Mouse (Mus musculus) neural tube, embryonic 13.5 days (tissue): ENCODE data around the gene Grtp1. TPM values are rescaled to one million over a fixed set of nuclear protein-coding genes. Genes with fewer than 3 reads are reported as not detected.
A peak's percentile ranks its signal among the peaks of the same experiment; 100 is the strongest.

Source experiments
- ATAC-seq: fragments of 200-750 bp; cut with Nextera tagmentation; 2 replicates; pipeline ENCODE4 v1.8.0; 2017; ENCODE audit warnings: low read depth, mild to moderate bottlenecking, moderate TSS enrichment, moderate library complexity
- H3K27ac ChIP-seq: fragments of 300-500 bp; sonication (generic); replicated peaks from 2 replicates; pipeline ENCODE4 v1.5.1; 2015; ENCODE audit warnings: moderate library complexity, mild to moderate bottlenecking, inconsistent platforms
- H3K27me3 ChIP-seq: fragments of 300-500 bp; sonication (generic); 2 replicates; pipeline ENCODE4 v1.6.1; 2015; ENCODE audit warnings: mild to moderate bottlenecking, inconsistent platforms
- H3K36me3 ChIP-seq: fragments of 300-500 bp; sonication (generic); 2 replicates; pipeline ENCODE4 v1.6.1; 2015; ENCODE audit warnings: mild to moderate bottlenecking, inconsistent platforms
- H3K4me1 ChIP-seq: fragments of 300-500 bp; sonication (generic); replicated peaks from 2 replicates; pipeline ENCODE4 v1.6.1; 2015; ENCODE audit warnings: inconsistent platforms
- H3K4me2 ChIP-seq: fragments of 300-500 bp; sonication (generic); 2 replicates; pipeline ENCODE4 v1.6.1; 2015; ENCODE audit warnings: inconsistent platforms, mild to moderate bottlenecking, moderate library complexity
- H3K4me3 ChIP-seq: fragments of 300-500 bp; sonication (generic); 2 replicates; pipeline ENCODE4 v1.5.1; 2015; ENCODE audit warnings: mild to moderate bottlenecking, inconsistent platforms
- H3K9ac ChIP-seq: fragments of 300-500 bp; sonication (generic); 2 replicates; pipeline ENCODE4 v1.6.1; 2015; ENCODE audit warnings: moderate library complexity, mild to moderate bottlenecking, inconsistent platforms
- H3K9me3 ChIP-seq: fragments of 300-500 bp; sonication (generic); 2 replicates; pipeline ENCODE4 v1.6.1; 2016; ENCODE audit warnings: inconsistent platforms
- WGBS: fragments of 180-500 bp; shearing (Covaris S2); methylation state at CpG from one replicate; pipeline ENCODE4 v1.1.7; 2015; 5-methylcytosine and 5-hydroxymethylcytosine counted together
- polyA plus RNA-seq: library from polyadenylated mRNA; unstranded; fragments of >200 nt; fragmentation: Nextera tagmentation; extraction: Ambion mirVana; gene quantifications from 2 replicates; pipeline ENCODE4 v1.2.1, GENCODE M21; 2015

Gene Grtp1
- polyA plus RNA-seq, 1 experiment from 2014 or later = 11.2 TPM

DNA sequence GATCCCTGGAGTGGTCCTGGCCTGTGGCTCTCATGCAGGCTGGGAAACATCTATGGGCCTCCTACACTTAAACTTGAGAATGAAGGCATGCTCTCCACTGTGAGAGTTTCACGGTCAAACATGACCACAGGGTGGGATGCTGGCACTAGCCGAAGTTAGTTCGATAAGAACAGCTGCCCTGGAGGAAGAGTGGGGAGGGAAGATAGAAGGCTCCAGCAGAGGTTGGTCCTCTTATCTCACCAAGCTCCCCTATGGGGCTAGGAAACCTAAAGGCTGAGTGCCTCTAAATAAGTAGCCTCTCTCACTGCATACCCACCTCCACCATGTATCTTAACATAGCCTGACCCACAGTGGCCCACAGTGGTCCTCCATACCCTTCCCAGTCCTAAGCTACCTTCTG, 2.4 kb upstream of the Grtp1 start:
- Histone ChIP-seq H3K27ac (no peak overlapping the region), H3K9me3 (no peaks in the 10 kb centered on the region), H3K36me3 (no peaks in the 10 kb centered on the region), H3K9ac (no peak overlapping the region), H3K4me3 (no peak overlapping the region), H3K27me3 (peaks cover 37% of the 10 kb centered on the region), H3K4me1 (peaks cover 12% of the 10 kb centered on the region), H3K4me2 (no peak overlapping the region)
- WGBS = 88% methylated on average over 3 of the region's 3 CpGs
- ATAC-seq = no peak

DNA sequence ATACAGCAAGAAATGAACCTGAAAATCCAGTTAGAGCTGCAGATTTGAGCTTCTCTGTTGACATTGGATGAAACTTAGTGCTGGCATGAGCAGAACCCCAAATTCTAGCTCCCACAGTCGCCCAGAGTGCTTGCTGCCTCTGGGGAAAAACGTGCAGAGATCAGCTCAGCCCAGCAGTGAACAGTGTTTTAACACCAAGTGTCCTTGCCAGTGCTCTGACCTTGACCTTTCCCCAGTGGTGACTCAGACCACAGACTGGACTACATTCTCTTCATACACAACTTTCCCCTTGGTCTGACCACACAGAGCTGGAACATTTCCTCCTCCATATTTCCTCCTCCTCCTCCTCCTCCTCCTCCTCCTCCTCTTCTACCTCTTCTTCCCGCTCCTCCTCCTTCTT, 1.6 kb upstream of the Grtp1 start:
- Histone ChIP-seq H3K4me2 (no peak overlapping the region), H3K9me3 (no peaks in the 10 kb centered on the region), H3K9ac (no peak overlapping the region), H3K27ac (no peak overlapping the region), H3K36me3 (no peaks in the 10 kb centered on the region), H3K4me3 (no peak overlapping the region), H3K27me3 (peaks cover 37% of the 10 kb centered on the region), H3K4me1 (peaks cover 12% of the 10 kb centered on the region)
- 45% methylated on average over 3 of the region's 3 CpGs for WGBS
- no peak for ATAC-seq

DNA sequence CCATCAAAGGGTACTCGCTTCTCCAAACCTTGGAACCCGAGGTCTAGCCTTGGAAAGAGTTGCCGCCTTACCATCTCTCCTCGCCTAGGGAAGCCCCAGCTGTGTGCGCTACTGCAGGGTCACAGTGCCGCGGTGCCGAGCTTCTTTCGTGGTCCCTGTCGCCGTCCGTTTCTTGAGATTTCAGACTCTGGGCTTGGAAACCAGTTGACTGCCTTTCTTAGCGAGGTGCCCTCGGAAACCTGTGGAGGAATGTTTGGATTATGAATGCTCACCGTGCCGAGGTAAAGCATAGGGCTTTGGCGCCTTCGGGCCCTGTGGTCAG, 554 bp upstream of the Grtp1 start:
- Histone ChIP-seq H3K27me3 (peaks cover 37% of the 10 kb centered on the region), H3K4me3 (peak overlapping the region; percentile 59), H3K4me1 (peaks cover 12% of the 10 kb centered on the region), H3K9me3 (no peaks in the 10 kb centered on the region), H3K4me2 (peak overlapping the region; percentile 79), H3K9ac (0 out of 2 replicates have a peak overlapping the region, but pooled peaks have one; percentile 77), H3K36me3 (no peaks in the 10 kb centered on the region), H3K27ac (no peak overlapping the region)
- WGBS = 2% methylated on average over 18 of the region's 18 CpGs
- ATAC-seq = peak; percentile 48; the same call in 1 of the 2 replicates

DNA sequence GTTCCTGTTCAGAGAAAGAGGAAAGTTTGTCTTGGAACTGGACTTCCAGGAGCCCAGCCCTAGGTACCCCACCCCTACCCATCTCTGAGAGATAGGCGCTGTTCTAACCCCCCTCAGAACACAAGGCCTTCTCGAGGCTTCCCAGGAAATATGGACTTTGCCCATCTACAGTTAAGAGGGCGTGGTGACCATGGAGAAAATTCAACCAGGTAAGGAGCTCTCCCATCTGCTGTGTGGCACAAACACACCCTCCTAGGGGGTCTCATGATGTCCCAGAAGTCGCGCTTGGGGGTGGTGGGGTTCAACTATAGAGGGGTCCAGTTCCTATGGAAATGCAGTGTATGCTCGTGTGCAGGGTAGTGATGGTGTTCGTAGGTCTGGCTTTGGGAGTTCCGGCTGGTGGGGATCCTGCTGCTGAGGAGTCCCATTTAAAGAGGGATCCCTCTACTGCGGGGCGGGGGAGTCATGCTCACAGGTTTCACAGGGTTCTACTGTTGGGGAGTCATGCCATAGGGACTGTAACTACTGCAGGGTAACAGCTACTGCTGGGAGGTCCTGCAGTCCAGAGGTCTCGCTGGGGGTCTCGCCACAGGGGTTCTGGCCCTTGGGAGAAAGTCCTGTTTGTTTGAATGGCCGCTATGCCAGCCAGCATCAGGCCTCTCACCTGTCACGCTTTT, 897 bp downstream of the Grtp1 start:
- H3K4me1 ChIP-seq = peaks cover 12% of the 10 kb centered on the region
- H3K4me3 ChIP-seq = peak overlapping the region; percentile 59
- H3K9me3 ChIP-seq = no peaks in the 10 kb centered on the region
- H3K36me3 ChIP-seq = no peaks in the 10 kb centered on the region
- ATAC-seq = 0 out of 2 replicates have a peak, but pooled peaks have one; percentile 4
- H3K4me2 ChIP-seq = peak overlapping the region; percentile 79
- WGBS = 28% methylated on average over 14 of the region's 14 CpGs
- no peak overlapping the region for H3K27ac ChIP-seq
- peak overlapping the region; percentile 77 for H3K9ac ChIP-seq
- H3K27me3 ChIP-seq = peaks cover 37% of the 10 kb centered on the region

DNA sequence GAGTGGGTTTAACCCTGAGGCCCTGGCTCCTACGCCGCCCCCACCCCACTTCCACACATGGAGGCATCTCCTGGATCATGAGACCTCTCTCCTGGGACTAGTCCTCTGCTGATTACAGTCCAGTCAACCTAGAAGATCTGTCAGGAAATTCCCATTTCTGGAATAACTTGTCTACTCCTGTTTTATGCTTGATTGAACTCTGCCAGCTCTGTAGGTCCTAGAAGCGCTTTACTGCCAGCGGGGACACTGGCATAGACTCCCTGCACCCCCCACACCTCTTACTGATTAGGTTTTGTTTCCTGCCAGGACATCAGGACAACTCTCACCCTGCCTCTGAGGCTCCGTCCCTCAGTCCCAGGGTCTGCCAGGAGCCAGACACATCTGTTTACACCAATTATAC, 2.9 kb downstream of the Grtp1 start:
- no peaks in the 10 kb centered on the region for H3K36me3 ChIP-seq
- H3K4me3 ChIP-seq = no peak overlapping the region
- H3K4me1 ChIP-seq = peaks cover 12% of the 10 kb centered on the region
- H3K27me3 ChIP-seq = peaks cover 27% of the 10 kb centered on the region
- no peak overlapping the region for H3K4me2 ChIP-seq
- no peak for ATAC-seq
- no peak overlapping the region for H3K9ac ChIP-seq
- no peak overlapping the region for H3K27ac ChIP-seq
- H3K9me3 ChIP-seq = no peaks in the 10 kb centered on the region
- WGBS = 83% methylated on average over 5 of the region's 5 CpGs

DNA sequence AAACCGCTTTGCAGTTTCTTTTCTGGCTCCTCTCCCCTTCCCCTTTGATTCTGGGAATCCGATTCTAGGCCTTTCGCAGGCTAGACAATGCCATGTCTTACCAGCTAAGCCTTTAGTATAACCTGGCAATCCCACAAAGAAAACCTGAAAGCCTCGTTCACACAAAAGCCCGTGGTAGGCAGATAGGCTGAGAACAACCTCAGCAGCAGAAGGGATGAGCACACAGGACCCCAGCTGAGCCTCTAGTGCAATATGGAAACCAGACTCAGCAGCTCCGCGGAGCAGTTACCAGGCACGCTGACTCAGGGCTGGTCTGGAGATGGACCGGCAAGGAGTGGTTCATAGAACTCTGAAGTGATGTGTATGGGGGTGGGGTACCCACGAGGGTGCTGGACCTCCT, 5.6 kb downstream of the Grtp1 start:
- Histone ChIP-seq H3K4me1 (peaks cover 3% of the 10 kb centered on the region; the same call in 1 of the 2 replicates), H3K4me3 (no peak overlapping the region), H3K27me3 (peaks cover 5% of the 10 kb centered on the region; the same call in 1 of the 2 replicates), H3K9ac (no peak overlapping the region), H3K9me3 (no peaks in the 10 kb centered on the region), H3K4me2 (no peak overlapping the region), H3K36me3 (no peaks in the 10 kb centered on the region), H3K27ac (no peak overlapping the region)
- no peak for ATAC-seq
- 45% methylated on average over 10 of the region's 10 CpGs for WGBS

DNA sequence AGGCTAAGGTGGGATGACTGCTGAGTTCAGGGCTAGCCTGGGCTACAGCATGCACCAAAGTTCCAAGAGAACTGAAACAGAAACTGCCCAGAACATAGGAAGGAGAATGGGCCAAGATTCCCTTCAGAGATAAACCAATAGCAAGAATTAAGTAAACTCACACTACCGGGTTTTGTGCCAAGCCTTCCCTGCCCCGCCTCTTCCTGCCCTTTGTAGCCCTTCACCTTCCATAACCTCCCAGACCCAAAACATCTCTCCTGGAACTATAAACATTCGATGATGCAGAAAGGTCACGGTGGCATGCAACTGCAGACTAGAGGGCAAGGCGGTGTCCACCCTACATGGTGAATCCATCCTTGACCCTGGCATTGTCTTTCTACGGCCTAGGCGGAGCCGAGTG, 10.2 kb downstream of the Grtp1 start:
- Histone ChIP-seq H3K9ac (no peak overlapping the region), H3K27me3 (no peaks in the 10 kb centered on the region), H3K4me1 (no peaks in the 10 kb centered on the region), H3K9me3 (no peaks in the 10 kb centered on the region), H3K4me2 (no peak overlapping the region), H3K4me3 (no peak overlapping the region), H3K36me3 (0 out of 2 replicates have a peak, but pooled peaks cover 3% of the 10 kb centered on the region), H3K27ac (no peak overlapping the region)
- ATAC-seq = no peak
- 85% methylated on average over 8 of the region's 8 CpGs for WGBS

DNA sequence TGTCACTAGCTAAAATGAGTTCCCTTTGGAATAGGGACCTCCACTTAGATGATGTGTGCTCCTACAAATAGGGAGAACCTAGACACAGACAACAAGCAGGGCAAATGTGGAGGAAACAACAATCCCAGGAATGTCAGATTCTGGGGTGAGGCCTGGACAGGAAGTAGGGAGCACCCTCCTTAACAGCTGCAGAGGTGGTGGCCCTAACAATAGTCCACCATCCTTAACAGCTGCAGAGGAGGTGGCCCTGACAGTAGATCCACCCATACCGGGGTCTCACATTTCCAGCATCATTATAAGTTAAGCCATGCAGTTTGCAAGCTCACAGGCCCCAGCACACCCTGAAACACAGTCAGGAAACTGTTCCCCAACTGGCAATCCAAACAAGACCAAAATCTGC, 11.6 kb downstream of the Grtp1 start:
- no peak for ATAC-seq
- H3K9me3 ChIP-seq = no peaks in the 10 kb centered on the region
- H3K36me3 ChIP-seq = 0 out of 2 replicates have a peak, but pooled peaks cover 3% of the 10 kb centered on the region
- no peak overlapping the region for H3K4me3 ChIP-seq
- WGBS = 89% methylated on average over 1 of the region's 1 CpGs
- no peaks in the 10 kb centered on the region for H3K4me1 ChIP-seq
- H3K27me3 ChIP-seq = no peaks in the 10 kb centered on the region
- no peak overlapping the region for H3K4me2 ChIP-seq
- H3K27ac ChIP-seq = no peak overlapping the region
- no peak overlapping the region for H3K9ac ChIP-seq

DNA sequence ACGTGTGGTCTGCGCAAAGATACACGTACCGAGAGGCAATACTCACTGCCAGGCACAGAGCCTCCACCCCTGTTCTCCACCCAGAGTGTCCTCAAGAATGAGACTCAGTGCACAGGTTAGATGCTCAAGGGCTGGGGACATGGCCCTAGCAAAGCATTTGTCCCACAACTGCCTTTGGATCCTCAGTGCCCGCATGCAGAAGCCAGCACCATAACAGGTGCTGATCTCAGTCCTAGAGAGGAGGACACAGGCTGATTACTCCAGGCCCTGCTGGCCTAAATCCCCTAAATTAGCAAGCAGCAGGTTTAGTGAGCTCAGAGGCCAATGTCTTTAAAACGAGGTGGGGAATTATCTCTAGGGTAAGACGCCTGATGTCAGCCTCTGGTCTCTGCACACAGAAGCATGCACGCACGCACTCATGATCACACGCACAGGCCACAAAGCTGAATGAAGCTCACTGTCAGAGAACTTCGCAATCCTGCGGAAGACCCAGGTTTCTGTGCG, 12.3 kb downstream of the Grtp1 start:
- WGBS = 91% methylated on average over 13 of the region's 13 CpGs
- no peaks in the 10 kb centered on the region for H3K9me3 ChIP-seq
- no peaks in the 10 kb centered on the region for H3K4me1 ChIP-seq
- ATAC-seq = no peak
- no peaks in the 10 kb centered on the region for H3K27me3 ChIP-seq
- no peak overlapping the region for H3K4me2 ChIP-seq
- H3K9ac ChIP-seq = no peak overlapping the region
- H3K27ac ChIP-seq = no peak overlapping the region
- 0 out of 2 replicates have a peak, but pooled peaks cover 3% of the 10 kb centered on the region for H3K36me3 ChIP-seq
- no peak overlapping the region for H3K4me3 ChIP-seq

DNA sequence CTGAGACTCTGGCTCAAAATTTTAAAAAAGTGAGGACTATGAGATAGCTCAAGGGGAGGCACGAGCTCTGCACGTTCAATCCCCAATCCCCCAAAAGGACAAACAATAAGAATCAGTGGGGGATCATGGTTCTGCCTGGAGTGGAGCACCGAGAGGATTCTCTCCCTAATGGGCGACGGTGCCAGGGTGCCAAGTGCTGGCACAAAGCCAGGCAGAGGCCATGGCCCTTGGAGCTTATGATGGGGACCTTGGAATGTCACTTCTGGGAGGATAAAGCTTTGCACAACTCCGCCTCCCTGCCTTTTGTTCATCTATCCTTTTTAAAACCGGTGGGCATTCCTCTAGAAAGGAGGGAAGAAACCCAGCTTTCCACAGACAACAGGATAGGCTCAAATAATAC, 12.8 kb downstream of the Grtp1 start:
- ATAC-seq = no peak
- 0 out of 2 replicates have a peak, but pooled peaks cover 3% of the 10 kb centered on the region for H3K36me3 ChIP-seq
- H3K27ac ChIP-seq = no peak overlapping the region
- no peak overlapping the region for H3K4me2 ChIP-seq
- no peak overlapping the region for H3K4me3 ChIP-seq
- no peak overlapping the region for H3K9ac ChIP-seq
- H3K9me3 ChIP-seq = no peaks in the 10 kb centered on the region
- 64% methylated on average over 7 of the region's 7 CpGs for WGBS
- no peaks in the 10 kb centered on the region for H3K27me3 ChIP-seq
- no peaks in the 10 kb centered on the region for H3K4me1 ChIP-seq

DNA sequence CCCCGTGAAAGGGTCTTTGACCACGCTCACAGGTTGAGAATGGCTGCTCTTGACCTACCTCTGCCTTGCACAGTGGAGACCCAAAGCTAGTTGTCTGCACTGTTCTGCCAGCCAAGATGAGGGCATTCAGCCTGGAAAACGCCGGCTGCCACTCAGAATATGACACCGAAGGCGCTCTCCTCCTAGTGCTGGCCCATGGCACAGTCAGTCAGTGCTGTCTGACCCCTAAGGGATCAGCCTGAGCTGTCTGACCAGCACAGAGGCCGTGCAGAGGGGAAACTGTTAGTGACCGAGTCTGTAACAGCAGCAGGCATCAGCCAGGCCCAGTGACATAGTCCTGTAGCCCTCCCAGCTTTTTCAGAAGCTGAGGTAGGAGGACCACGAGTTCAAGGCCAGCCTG, 13.2 kb downstream of the Grtp1 start:
- Histone ChIP-seq H3K27me3 (no peaks in the 10 kb centered on the region), H3K9me3 (no peaks in the 10 kb centered on the region), H3K36me3 (0 out of 2 replicates have a peak, but pooled peaks cover 3% of the 10 kb centered on the region), H3K9ac (no peak overlapping the region), H3K4me2 (no peak overlapping the region), H3K4me3 (no peak overlapping the region), H3K4me1 (no peaks in the 10 kb centered on the region), H3K27ac (no peak overlapping the region)
- ATAC-seq = no peak
- 82% methylated on average over 9 of the region's 9 CpGs for WGBS

DNA sequence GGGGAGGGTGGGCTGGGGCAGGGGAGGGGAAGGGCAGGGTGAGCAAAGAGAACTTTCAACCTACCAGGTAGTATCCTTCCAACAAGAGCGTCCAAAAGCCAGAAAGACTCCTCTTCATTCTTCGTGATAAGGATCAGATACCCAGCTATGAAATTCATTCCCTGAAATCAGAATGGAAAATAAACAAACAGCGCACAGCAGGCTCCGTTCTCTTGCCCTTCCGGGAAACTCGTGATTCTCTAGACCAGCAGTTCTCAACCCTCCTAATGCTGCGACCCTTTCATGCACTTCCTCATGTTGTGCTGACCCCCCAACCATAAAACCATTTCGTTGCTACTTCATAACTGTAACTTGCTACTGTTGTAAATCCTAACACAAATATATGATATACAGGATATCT, 13.6 kb downstream of the Grtp1 start:
- H3K4me1 ChIP-seq = no peaks in the 10 kb centered on the region
- H3K9me3 ChIP-seq = no peaks in the 10 kb centered on the region
- 0 out of 2 replicates have a peak, but pooled peaks cover 3% of the 10 kb centered on the region for H3K36me3 ChIP-seq
- no peaks in the 10 kb centered on the region for H3K27me3 ChIP-seq
- no peak for ATAC-seq
- H3K27ac ChIP-seq = no peak overlapping the region
- no peak overlapping the region for H3K4me2 ChIP-seq
- H3K4me3 ChIP-seq = no peak overlapping the region
- H3K9ac ChIP-seq = no peak overlapping the region
- 88% methylated on average over 8 of the region's 8 CpGs for WGBS

DNA sequence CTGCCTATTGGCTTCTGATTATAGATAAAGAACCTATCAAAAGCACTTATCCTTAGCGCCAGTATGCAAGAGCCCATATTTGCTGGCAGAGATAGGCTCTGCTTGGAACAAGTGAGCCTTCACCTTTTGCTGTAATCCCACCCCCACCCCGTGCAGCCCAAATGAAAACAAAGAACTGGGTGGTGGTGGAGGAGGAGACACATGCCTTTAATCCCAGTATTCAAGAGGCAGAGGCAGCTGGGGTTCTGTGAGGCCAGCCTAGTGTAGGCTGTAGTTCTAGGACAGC, 18.8 kb downstream of the Grtp1 start:
- Histone ChIP-seq H3K9ac (no peak overlapping the region), H3K27ac (no peak overlapping the region), H3K4me3 (no peak overlapping the region), H3K36me3 (peaks cover 13% of the 10 kb centered on the region), H3K27me3 (no peaks in the 10 kb centered on the region), H3K4me1 (no peaks in the 10 kb centered on the region), H3K4me2 (no peak overlapping the region), H3K9me3 (no peaks in the 10 kb centered on the region)
- no peak for ATAC-seq
- WGBS = 65% methylated on average over 2 of the region's 2 CpGs
